Mouse (Mus musculus): Measurements from ENCODE around the gene Ptpn21. TPM values are rescaled to one million over a fixed set of nuclear protein-coding genes. Genes with fewer than 3 reads are reported as not detected.

Gene Ptpn21
- polyA plus RNA-seq, 1 experiment from 2014 or later: 5.7 TPM

GRCm38 (mm10) chr12:98683171-98683570 lies 54.0 kb downstream of the Ptpn21 start:
- WGBS: 82% methylated on average over 11 of the region's 11 CpGs
- H3K4me1 ChIP-seq (replicated peaks; ENCODE audit: control insufficient read depth, insufficient read depth, low read length): no peaks in the 10 kb centered on the region
- DNase-seq (ENCODE audit: low spot score) (no peak), ATAC-seq (replicated peaks; ENCODE audit: low FRiP score) (no peak)
- no peak overlapping the region for H3K4me3 ChIP-seq (ENCODE audit: low read depth, low read length)
- no peaks in the 10 kb centered on the region for H3K27me3 ChIP-seq (replicated peaks; ENCODE audit: control insufficient read depth, insufficient read depth, low read length)
- H3K36me3 ChIP-seq (ENCODE audit: control insufficient read depth, insufficient read depth, low read length): peaks cover 2% of the 10 kb centered on the region
- H3K4me2 ChIP-seq: no peak overlapping the region
- H3K27ac ChIP-seq (ENCODE audit: low read depth, low read length): no peak overlapping the region
- no peaks in the 10 kb centered on the region for H3K9me3 ChIP-seq (ENCODE audit: control insufficient read depth, low read length)
- H3K9ac ChIP-seq (ENCODE audit: low read depth, low read length): no peak overlapping the region

DNA sequence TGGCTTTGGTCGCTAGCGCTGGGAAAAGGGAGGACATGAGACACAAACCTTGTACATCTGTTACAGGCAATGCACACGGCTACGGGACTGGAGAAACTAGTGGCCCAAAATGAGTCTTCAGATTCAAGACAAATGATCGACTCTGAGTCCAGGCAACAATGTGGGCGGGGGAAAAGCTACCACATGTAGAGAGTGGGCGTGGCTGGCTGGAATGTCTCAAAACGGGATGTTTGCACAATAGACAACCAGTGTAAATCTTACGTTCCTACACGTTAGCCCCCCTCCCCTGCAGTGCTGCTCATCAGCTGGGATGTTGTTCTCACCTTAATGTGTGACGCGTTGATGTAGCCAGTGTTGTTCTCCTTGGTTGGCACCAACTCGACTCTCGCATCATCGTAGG lies 55.0 kb downstream of the Ptpn21 start:
- Histone ChIP-seq H3K36me3 (ENCODE audit: control insufficient read depth, insufficient read depth, low read length) (peaks cover 2% of the 10 kb centered on the region), H3K9ac (ENCODE audit: low read depth, low read length) (no peak overlapping the region), H3K27ac (ENCODE audit: low read depth, low read length) (no peak overlapping the region), H3K27me3 (replicated peaks; ENCODE audit: control insufficient read depth, insufficient read depth, low read length) (no peaks in the 10 kb centered on the region), H3K9me3 (ENCODE audit: control insufficient read depth, low read length) (no peaks in the 10 kb centered on the region), H3K4me3 (ENCODE audit: low read depth, low read length) (no peak overlapping the region), H3K4me2 (no peak overlapping the region), H3K4me1 (replicated peaks; ENCODE audit: control insufficient read depth, insufficient read depth, low read length) (no peaks in the 10 kb centered on the region)
- 85% methylated on average over 15 of the region's 15 CpGs for WGBS
- no peak for ATAC-seq (replicated peaks; ENCODE audit: low FRiP score)
- no peak for DNase-seq (ENCODE audit: low spot score)

DNA sequence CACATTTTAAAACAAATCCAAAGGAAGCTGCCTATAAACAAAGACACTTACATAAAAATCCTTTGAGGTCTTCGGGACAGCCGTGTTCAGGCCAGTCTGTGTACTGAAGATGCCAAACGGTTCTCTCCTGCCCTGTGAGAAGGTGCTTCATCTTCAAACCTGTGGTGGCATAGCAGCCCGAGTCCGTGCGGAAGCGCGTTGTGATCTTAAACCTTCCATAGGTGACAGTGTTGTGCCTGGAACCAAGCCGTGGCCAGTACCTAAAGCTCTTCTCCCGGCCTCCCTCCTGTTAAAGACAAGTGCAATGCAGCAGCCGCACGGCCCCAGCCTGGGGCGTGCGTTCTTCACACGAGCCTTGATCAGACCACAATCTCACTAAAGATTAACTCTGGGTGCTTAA lies 57.3 kb downstream of the Ptpn21 start:
- no peaks in the 10 kb centered on the region for H3K9me3 ChIP-seq (ENCODE audit: control insufficient read depth, low read length)
- 88% methylated on average over 15 of the region's 15 CpGs for WGBS
- no peak overlapping the region for H3K4me2 ChIP-seq
- H3K4me3 ChIP-seq (ENCODE audit: low read depth, low read length): no peak overlapping the region
- ATAC-seq (replicated peaks; ENCODE audit: low FRiP score) (no peak), DNase-seq (ENCODE audit: low spot score) (no peak)
- H3K27me3 ChIP-seq (replicated peaks; ENCODE audit: control insufficient read depth, insufficient read depth, low read length): no peaks in the 10 kb centered on the region
- no peaks in the 10 kb centered on the region for H3K4me1 ChIP-seq (replicated peaks; ENCODE audit: control insufficient read depth, insufficient read depth, low read length)
- peaks cover 2% of the 10 kb centered on the region for H3K36me3 ChIP-seq (ENCODE audit: control insufficient read depth, insufficient read depth, low read length)
- no peak overlapping the region for H3K9ac ChIP-seq (ENCODE audit: low read depth, low read length)
- no peak overlapping the region for H3K27ac ChIP-seq (ENCODE audit: low read depth, low read length)

DNA sequence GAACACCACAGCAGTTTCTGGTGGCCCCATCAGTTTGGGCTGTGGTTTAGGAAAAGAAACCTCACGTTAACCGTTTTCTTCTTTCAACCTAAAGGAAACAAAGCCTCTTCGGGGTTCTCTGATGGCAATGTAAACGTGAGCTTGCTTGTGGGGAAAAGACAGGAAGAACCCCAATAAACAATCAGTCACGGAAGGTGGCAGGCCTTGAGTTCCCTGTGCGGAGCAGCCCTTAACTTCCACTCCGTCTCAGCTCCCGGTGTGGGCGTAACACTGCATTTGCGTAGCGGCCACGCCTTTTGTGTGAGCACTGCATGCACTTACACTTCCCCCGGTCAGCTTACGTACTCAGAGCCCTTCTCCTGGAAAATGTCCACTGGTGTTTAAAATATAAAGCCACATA lies 59.9 kb downstream of the Ptpn21 start:
- DNase-seq (ENCODE audit: low spot score) (peak; percentile 31), ATAC-seq (replicated peaks; ENCODE audit: low FRiP score) (no peak)
- H3K27ac ChIP-seq (ENCODE audit: low read depth, low read length): no peak overlapping the region
- no peak overlapping the region for H3K9ac ChIP-seq (ENCODE audit: low read depth, low read length)
- H3K4me1 ChIP-seq (replicated peaks; ENCODE audit: control insufficient read depth, insufficient read depth, low read length): no peaks in the 10 kb centered on the region
- H3K4me3 ChIP-seq (ENCODE audit: low read depth, low read length): no peak overlapping the region
- WGBS: 45% methylated on average over 14 of the region's 14 CpGs
- peak overlapping the region; percentile 28; the same call in 1 of the 2 replicates for H3K4me2 ChIP-seq
- H3K36me3 ChIP-seq (ENCODE audit: control insufficient read depth, insufficient read depth, low read length): peaks cover 2% of the 10 kb centered on the region
- no peaks in the 10 kb centered on the region for H3K27me3 ChIP-seq (replicated peaks; ENCODE audit: control insufficient read depth, insufficient read depth, low read length)
- H3K9me3 ChIP-seq (ENCODE audit: control insufficient read depth, low read length): no peaks in the 10 kb centered on the region

DNA sequence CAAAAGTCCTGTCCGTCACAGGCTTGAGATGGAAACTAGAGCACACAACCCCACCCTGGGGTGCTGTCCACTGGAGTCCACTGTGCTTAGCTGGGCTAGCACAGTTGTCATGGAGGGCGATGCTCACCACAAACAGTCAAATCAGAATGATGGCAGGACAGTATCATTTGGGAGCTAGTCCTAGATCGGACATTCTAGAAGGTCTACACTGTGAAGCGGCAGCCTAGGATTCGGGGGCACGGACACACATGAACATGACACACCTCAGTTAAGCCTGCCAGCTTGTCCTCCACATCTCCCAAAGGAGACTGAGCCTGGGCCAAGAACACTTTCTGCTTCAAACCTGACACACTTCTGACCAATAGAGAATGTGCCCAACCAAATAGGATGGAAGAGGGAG lies 60.3 kb downstream of the Ptpn21 start:
- H3K36me3 ChIP-seq (ENCODE audit: control insufficient read depth, insufficient read depth, low read length): peaks cover 2% of the 10 kb centered on the region
- no peak overlapping the region for H3K4me3 ChIP-seq (ENCODE audit: low read depth, low read length)
- no peak for ATAC-seq (replicated peaks; ENCODE audit: low FRiP score)
- peak; percentile 21 for DNase-seq (ENCODE audit: low spot score)
- no peak overlapping the region; the same call in 1 of the 2 replicates for H3K4me2 ChIP-seq
- H3K4me1 ChIP-seq (replicated peaks; ENCODE audit: control insufficient read depth, insufficient read depth, low read length): no peaks in the 10 kb centered on the region
- H3K9ac ChIP-seq (ENCODE audit: low read depth, low read length): no peak overlapping the region
- no peaks in the 10 kb centered on the region for H3K9me3 ChIP-seq (ENCODE audit: control insufficient read depth, low read length)
- WGBS: 88% methylated on average over 6 of the region's 6 CpGs
- H3K27ac ChIP-seq (ENCODE audit: low read depth, low read length): no peak overlapping the region
- no peaks in the 10 kb centered on the region for H3K27me3 ChIP-seq (replicated peaks; ENCODE audit: control insufficient read depth, insufficient read depth, low read length)

DNA sequence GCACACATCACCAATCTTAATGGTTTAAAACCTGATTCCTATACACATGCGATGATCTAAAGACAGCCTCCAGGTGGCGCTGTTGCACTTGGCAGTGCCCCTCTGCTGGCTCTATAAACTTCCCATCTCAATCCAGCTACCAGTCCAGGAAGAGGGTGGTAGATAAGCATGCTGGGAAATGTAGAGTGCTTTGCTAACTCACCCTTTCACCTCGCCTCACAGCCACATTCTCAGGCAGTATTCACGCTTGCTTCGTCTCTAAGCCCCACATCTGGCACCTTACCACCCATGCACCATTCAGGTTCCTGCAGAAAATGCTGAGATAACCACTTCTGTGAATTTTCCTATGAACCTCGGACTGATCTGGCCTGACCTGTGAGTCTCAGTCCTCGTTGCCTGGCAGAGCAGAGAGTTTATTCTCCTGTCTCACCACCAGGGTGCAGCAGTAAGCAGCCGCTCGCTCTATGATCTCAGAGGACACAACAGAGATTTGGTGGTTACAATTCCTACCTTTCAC lies 62.5 kb downstream of the Ptpn21 start:
- peak; percentile 82 for ATAC-seq (replicated peaks; ENCODE audit: low FRiP score)
- H3K27ac ChIP-seq (ENCODE audit: low read depth, low read length): no peak overlapping the region; the same call in 1 of the 2 replicates
- peak overlapping the region; percentile 40 for H3K9ac ChIP-seq (ENCODE audit: low read depth, low read length)
- peak overlapping the region; percentile 60 for H3K4me2 ChIP-seq
- no peaks in the 10 kb centered on the region for H3K4me1 ChIP-seq (replicated peaks; ENCODE audit: control insufficient read depth, insufficient read depth, low read length)
- H3K27me3 ChIP-seq (replicated peaks; ENCODE audit: control insufficient read depth, insufficient read depth, low read length): no peaks in the 10 kb centered on the region
- H3K36me3 ChIP-seq (ENCODE audit: control insufficient read depth, insufficient read depth, low read length): peaks cover 2% of the 10 kb centered on the region; the same call in 1 of the 2 replicates
- no peaks in the 10 kb centered on the region for H3K9me3 ChIP-seq (ENCODE audit: control insufficient read depth, low read length)
- peak overlapping the region; percentile 33 for H3K4me3 ChIP-seq (ENCODE audit: low read depth, low read length)
- peak; percentile 65 for DNase-seq (ENCODE audit: low spot score)
- WGBS: 6% methylated on average over 9 of the region's 9 CpGs

DNA sequence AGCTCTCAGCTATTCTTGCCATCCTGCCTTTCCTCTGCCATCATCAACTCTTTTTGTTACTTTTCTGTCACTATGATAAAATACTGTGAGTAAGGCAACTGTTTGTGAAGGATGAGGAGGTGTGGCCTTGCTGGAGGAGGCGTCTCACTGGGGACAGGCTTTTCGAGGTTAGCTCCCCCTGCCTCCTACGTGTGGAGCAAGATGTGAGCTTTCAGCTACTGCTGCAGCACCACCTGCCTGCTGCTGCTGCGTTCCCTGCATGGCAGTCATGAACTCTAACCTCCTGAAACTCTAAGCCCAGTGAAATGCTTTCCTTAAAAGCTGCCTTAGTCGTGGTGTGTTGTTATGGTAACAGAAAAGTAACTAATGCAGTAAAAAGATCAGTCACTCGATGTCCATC lies 63.3 kb downstream of the Ptpn21 start:
- no peak for ATAC-seq (replicated peaks; ENCODE audit: low FRiP score)
- Histone ChIP-seq H3K4me2 (no peak overlapping the region), H3K9me3 (ENCODE audit: control insufficient read depth, low read length) (no peaks in the 10 kb centered on the region), H3K36me3 (ENCODE audit: control insufficient read depth, insufficient read depth, low read length) (peaks cover 2% of the 10 kb centered on the region; the same call in 1 of the 2 replicates), H3K4me1 (replicated peaks; ENCODE audit: control insufficient read depth, insufficient read depth, low read length) (no peaks in the 10 kb centered on the region), H3K27me3 (replicated peaks; ENCODE audit: control insufficient read depth, insufficient read depth, low read length) (no peaks in the 10 kb centered on the region), H3K4me3 (ENCODE audit: low read depth, low read length) (no peak overlapping the region), H3K27ac (ENCODE audit: low read depth, low read length) (no peak overlapping the region), H3K9ac (ENCODE audit: low read depth, low read length) (no peak overlapping the region)
- WGBS: 55% methylated on average over 6 of the region's 6 CpGs
- DNase-seq (ENCODE audit: low spot score): peak; percentile 24

DNA sequence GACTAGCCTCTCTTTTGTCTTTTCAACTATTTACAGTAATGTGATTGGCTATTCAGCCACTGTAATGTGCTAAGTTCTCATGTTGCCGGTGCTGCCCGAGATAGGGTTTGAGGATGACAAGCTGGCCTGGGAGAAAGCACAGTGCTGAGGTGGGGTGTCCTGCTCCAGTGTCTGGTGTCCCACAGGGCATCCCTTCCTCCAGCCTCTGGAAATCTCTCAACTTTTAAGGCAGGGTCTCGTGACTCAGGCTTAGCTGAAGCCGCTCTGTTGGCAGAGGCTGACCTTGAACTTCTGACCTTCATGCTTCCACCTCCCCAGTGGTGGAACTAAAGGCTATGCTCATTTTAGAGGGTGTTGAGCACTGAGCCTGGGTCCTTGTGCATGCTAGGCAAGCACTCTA lies 66.8 kb downstream of the Ptpn21 start:
- 81% methylated on average over 4 of the region's 4 CpGs for WGBS

DNA sequence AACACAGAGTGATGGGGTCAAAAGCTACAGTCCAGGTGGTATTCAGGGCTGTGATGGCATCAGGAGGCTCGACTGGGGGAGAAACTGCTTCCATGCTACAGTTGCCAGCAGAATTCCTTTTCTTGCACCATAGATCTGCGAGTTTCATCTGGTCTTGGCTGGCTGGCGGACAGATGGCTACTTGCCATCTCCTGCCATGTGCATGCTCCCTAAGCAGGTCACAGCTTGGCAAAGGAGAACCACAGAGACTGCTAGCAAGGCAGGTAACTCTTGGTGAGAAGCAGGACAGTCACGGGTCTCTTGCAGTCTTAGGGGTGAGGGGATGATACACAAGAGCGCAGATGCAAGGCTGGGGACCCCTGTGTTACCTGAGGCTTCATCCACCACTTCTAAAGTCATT lies 67.3 kb downstream of the Ptpn21 start:
- Histone ChIP-seq H3K9me3 (ENCODE audit: control insufficient read depth, low read length) (no peaks in the 10 kb centered on the region), H3K4me3 (ENCODE audit: low read depth, low read length) (no peak overlapping the region), H3K4me2 (no peak overlapping the region), H3K4me1 (replicated peaks; ENCODE audit: control insufficient read depth, insufficient read depth, low read length) (no peaks in the 10 kb centered on the region; the same call in 1 of the 2 replicates), H3K9ac (ENCODE audit: low read depth, low read length) (no peak overlapping the region), H3K27me3 (replicated peaks; ENCODE audit: control insufficient read depth, insufficient read depth, low read length) (no peaks in the 10 kb centered on the region), H3K27ac (ENCODE audit: low read depth, low read length) (no peak overlapping the region), H3K36me3 (ENCODE audit: control insufficient read depth, insufficient read depth, low read length) (no peaks in the 10 kb centered on the region)
- ATAC-seq (replicated peaks; ENCODE audit: low FRiP score): no peak
- DNase-seq (ENCODE audit: low spot score): no peak
- WGBS: 80% methylated on average over 5 of the region's 5 CpGs

More for the DNA sequence above, 66.8 kb downstream of the Ptpn21 start:
- Histone ChIP-seq H3K4me3 (ENCODE audit: low read depth, low read length) (no peak overlapping the region), H3K27ac (ENCODE audit: low read depth, low read length) (no peak overlapping the region), H3K27me3 (replicated peaks; ENCODE audit: control insufficient read depth, insufficient read depth, low read length) (no peaks in the 10 kb centered on the region), H3K4me2 (no peak overlapping the region), H3K4me1 (replicated peaks; ENCODE audit: control insufficient read depth, insufficient read depth, low read length) (no peaks in the 10 kb centered on the region; the same call in 1 of the 2 replicates), H3K9me3 (ENCODE audit: control insufficient read depth, low read length) (no peaks in the 10 kb centered on the region), H3K36me3 (ENCODE audit: control insufficient read depth, insufficient read depth, low read length) (no peaks in the 10 kb centered on the region), H3K9ac (ENCODE audit: low read depth, low read length) (no peak overlapping the region)
- no peak for ATAC-seq (replicated peaks; ENCODE audit: low FRiP score)
- no peak for DNase-seq (ENCODE audit: low spot score)

Measured in liver, embryonic 11.5 days (tissue).